Mouse (Mus musculus) heart, embryonic 10.5 days (tissue): ENCODE results near the gene Aplf. TPM values are rescaled to one million over a fixed set of nuclear protein-coding genes. Genes with fewer than 3 reads are reported as not detected.
"Not testable (repeated sequence)": the region's sequence is repeated elsewhere in the genome, so short reads cannot be mapped to it uniquely, and the experiment has no call there.

ENCODE experiments used
- DNase-seq: peaks from one replicate; pipeline ENCODE4 v3.0.0-alpha.2; 2017; ENCODE audit warnings: low spot score
- H3K27ac ChIP-seq: fragments of 300-500 bp; sonication (generic); 2 replicates; pipeline ENCODE4 v1.5.1; 2016; ENCODE audit warnings: mild to moderate bottlenecking
- H3K27me3 ChIP-seq: fragments of 300-500 bp; sonication (generic); 2 replicates; pipeline ENCODE4 v1.6.1; 2016; ENCODE audit warnings: mild to moderate bottlenecking; ENCODE audit not compliant: poor library complexity, insufficient read depth, severe bottlenecking
- H3K36me3 ChIP-seq: fragments of 300-500 bp; sonication (generic); 2 replicates; pipeline ENCODE4 v1.6.1; 2016; ENCODE audit warnings: mild to moderate bottlenecking, moderate library complexity
- H3K4me1 ChIP-seq: fragments of 300-500 bp; sonication (generic); 2 replicates; pipeline ENCODE4 v1.6.1; 2016; ENCODE audit warnings: mild to moderate bottlenecking
- H3K4me3 ChIP-seq: fragments of 300-500 bp; sonication (generic); 2 replicates; pipeline ENCODE4 v1.5.1; 2016; ENCODE audit warnings: mild to moderate bottlenecking, moderate library complexity
- H3K9me3 ChIP-seq: fragments of 300-500 bp; sonication (generic); 2 replicates; pipeline ENCODE4 v1.6.1; 2016; ENCODE audit warnings: mild to moderate bottlenecking, moderate library complexity
- WGBS: fragments of 180-500 bp; shearing (Covaris S2); methylation state at CpG from one replicate; pipeline ENCODE4 v1.1.7; 2016; 5-methylcytosine and 5-hydroxymethylcytosine counted together
- polyA plus RNA-seq: library from polyadenylated mRNA; unstranded; fragments of >200 nt; fragmentation: Nextera tagmentation; extraction: Ambion mirVana; gene quantifications from 2 replicates; pipeline ENCODE4 v1.2.1, GENCODE M21; 2016

Aplf gene
- polyA plus RNA-seq, 1 experiment from 2014 or later = 11.6 TPM

- Histone ChIP-seq H3K27me3 (no peaks in the 10 kb centered on the region), H3K9me3 (no peaks in the 10 kb centered on the region), H3K27ac (no peak overlapping the region), H3K4me1 (no peaks in the 10 kb centered on the region), H3K36me3 (peaks cover 6% of the 10 kb centered on the region; the same call in 1 of the 2 replicates), H3K4me3 (no peak overlapping the region)
- WGBS = 64% methylated on average over 6 of the region's 6 CpGs
- no peak for DNase-seq
Observed at GRCm38 (mm10) chr6:87662197-87662596, 9.8 kb downstream of the Aplf start.

- DNase-seq = no peak
- 63% methylated on average over 2 of the region's 2 CpGs for WGBS
- Histone ChIP-seq H3K4me1 (no peaks in the 10 kb centered on the region), H3K27ac (no peak overlapping the region), H3K36me3 (peaks cover 7% of the 10 kb centered on the region; the same call in 1 of the 2 replicates), H3K9me3 (no peaks in the 10 kb centered on the region), H3K27me3 (no peaks in the 10 kb centered on the region), H3K4me3 (no peak overlapping the region)
Observed at GRCm38 (mm10) chr6:87661707-87662106, 10.3 kb downstream of the Aplf start.

- DNase-seq = no peak
- Histone ChIP-seq H3K36me3 (peaks cover 15% of the 10 kb centered on the region; the same call in 1 of the 2 replicates), H3K27ac (no peak overlapping the region), H3K27me3 (no peaks in the 10 kb centered on the region), H3K9me3 (no peaks in the 10 kb centered on the region), H3K4me3 (no peak overlapping the region), H3K4me1 (peaks cover 5% of the 10 kb centered on the region; the same call in 1 of the 2 replicates)
- WGBS = 88% methylated on average over 4 of the region's 4 CpGs
Observed at GRCm38 (mm10) chr6:87658816-87659215, 13.2 kb downstream of the Aplf start.

GRCm38 (mm10) chr6:87653904-87654638 is 17.9 kb downstream of the Aplf start:
- 46% methylated on average over 8 of the region's 8 CpGs for WGBS
- DNase-seq = no peak

GRCm38 (mm10) chr6:87653478-87653877 is 18.5 kb downstream of the Aplf start:
- Histone ChIP-seq H3K9me3 (no peaks in the 10 kb centered on the region), H3K27ac (no peak overlapping the region), H3K4me3 (no peak overlapping the region), H3K27me3 (no peaks in the 10 kb centered on the region), H3K4me1 (peaks cover 7% of the 10 kb centered on the region; the same call in 1 of the 2 replicates), H3K36me3 (peaks cover 23% of the 10 kb centered on the region; the same call in 1 of the 2 replicates)
- no peak for DNase-seq
- 53% methylated on average over 3 of the region's 3 CpGs for WGBS

More at GRCm38 (mm10) chr6:87653904-87654638, 17.9 kb downstream of the Aplf start:
- Histone ChIP-seq H3K27ac (no peak overlapping the region), H3K27me3 (no peaks in the 10 kb centered on the region), H3K36me3 (peaks cover 23% of the 10 kb centered on the region; the same call in 1 of the 2 replicates), H3K9me3 (no peaks in the 10 kb centered on the region), H3K4me3 (no peak overlapping the region), H3K4me1 (peaks cover 7% of the 10 kb centered on the region; the same call in 1 of the 2 replicates)

- 92% methylated on average over 9 of the region's 9 CpGs for WGBS
- DNase-seq = no peak
- Histone ChIP-seq H3K27me3 (no peaks in the 10 kb centered on the region), H3K36me3 (peaks cover 20% of the 10 kb centered on the region; the same call in 1 of the 2 replicates), H3K4me1 (peaks cover 7% of the 10 kb centered on the region; the same call in 1 of the 2 replicates), H3K4me3 (no peak overlapping the region), H3K9me3 (no peaks in the 10 kb centered on the region), H3K27ac (no peak overlapping the region)
Observed at GRCm38 (mm10) chr6:87652670-87653069, 19.3 kb downstream of the Aplf start.

- H3K4me1 ChIP-seq = peaks cover 7% of the 10 kb centered on the region; the same call in 1 of the 2 replicates
- H3K36me3 ChIP-seq = peaks cover 20% of the 10 kb centered on the region; the same call in 1 of the 2 replicates
- DNase-seq = no peak
- H3K27me3 ChIP-seq = no peaks in the 10 kb centered on the region
- H3K9me3 ChIP-seq = no peaks in the 10 kb centered on the region
- 83% methylated on average over 5 of the region's 5 CpGs for WGBS
- no peak overlapping the region for H3K4me3 ChIP-seq
- H3K27ac ChIP-seq = no peak overlapping the region
Observed at GRCm38 (mm10) chr6:87651787-87652186, 20.2 kb downstream of the Aplf start.

GRCm38 (mm10) chr6:87638134-87638660 is 33.8 kb downstream of the Aplf start:
- no peak overlapping the region for H3K4me3 ChIP-seq
- DNase-seq = no peak
- H3K27me3 ChIP-seq = no peaks in the 10 kb centered on the region
- 67% methylated on average over 11 of the region's 11 CpGs for WGBS
- H3K27ac ChIP-seq = no peak overlapping the region
- H3K36me3 ChIP-seq = peaks cover 5% of the 10 kb centered on the region
- peaks cover 3% of the 10 kb centered on the region; the same call in 1 of the 2 replicates for H3K4me1 ChIP-seq
- no peaks in the 10 kb centered on the region for H3K9me3 ChIP-seq

GRCm38 (mm10) chr6:87632176-87632575 is 39.8 kb downstream of the Aplf start:
- 0 out of 2 replicates have a peak, but pooled peaks cover 9% of the 10 kb centered on the region for H3K36me3 ChIP-seq
- no peak for DNase-seq
- H3K4me1 ChIP-seq = no peaks in the 10 kb centered on the region
- H3K27ac ChIP-seq = no peak overlapping the region
- no peaks in the 10 kb centered on the region for H3K27me3 ChIP-seq
- H3K9me3 ChIP-seq = no peaks in the 10 kb centered on the region
- WGBS = 80% methylated on average over 4 of the region's 4 CpGs
- no peak overlapping the region for H3K4me3 ChIP-seq

- WGBS = 66% methylated on average over 15 of the region's 15 CpGs
- not testable (repeated sequence) for H3K4me1 ChIP-seq, DNase-seq, H3K27me3 ChIP-seq, H3K4me3 ChIP-seq, H3K27ac ChIP-seq, H3K9me3 ChIP-seq, H3K36me3 ChIP-seq
Observed at GRCm38 (mm10) chr6:87628936-87629335, 43.1 kb downstream of the Aplf start.

GRCm38 (mm10) chr6:87623151-87623550 is 48.8 kb downstream of the Aplf start:
- Histone ChIP-seq H3K36me3 (no peaks in the 10 kb centered on the region), H3K9me3 (no peaks in the 10 kb centered on the region), H3K27ac (no peak overlapping the region), H3K27me3 (no peaks in the 10 kb centered on the region), H3K4me1 (no peaks in the 10 kb centered on the region), H3K4me3 (no peak overlapping the region)
- WGBS = 89% methylated on average over 3 of the region's 3 CpGs
- DNase-seq = no peak

GRCm38 (mm10) chr6:87621281-87621680 is 50.7 kb downstream of the Aplf start:
- H3K27ac ChIP-seq = no peak overlapping the region
- H3K4me3 ChIP-seq = no peak overlapping the region
- 58% methylated on average over 3 of the region's 3 CpGs for WGBS
- no peaks in the 10 kb centered on the region for H3K4me1 ChIP-seq
- H3K36me3 ChIP-seq = no peaks in the 10 kb centered on the region
- no peaks in the 10 kb centered on the region for H3K9me3 ChIP-seq
- no peak for DNase-seq
- no peaks in the 10 kb centered on the region for H3K27me3 ChIP-seq

- Histone ChIP-seq H3K4me3 (no peak overlapping the region), H3K9me3 (no peaks in the 10 kb centered on the region), H3K27me3 (no peaks in the 10 kb centered on the region), H3K4me1 (no peaks in the 10 kb centered on the region), H3K27ac (no peak overlapping the region), H3K36me3 (no peaks in the 10 kb centered on the region)
- no peak for DNase-seq
- WGBS = 60% methylated on average over 8 of the region's 8 CpGs
Observed at GRCm38 (mm10) chr6:87618021-87618420, 54.0 kb downstream of the Aplf start.
